Mouse (Mus musculus) liver, embryonic 18 days (tissue): ENCODE results near the gene Fam240b. TPM values are rescaled to one million over a fixed set of nuclear protein-coding genes. Genes with fewer than 3 reads are reported as not detected.

Experiments used
- polyA plus RNA-seq: library from polyadenylated mRNA; depleted of rRNA; stranded (reverse); fragments of >200 nt; gene quantifications from 2 replicates; pipeline ENCODE4 v1.2.3, GENCODE M21; 2012; rRNA removed

Fam240b gene
- not detected in 2 replicates for polyA plus RNA-seq

GRCm38 (mm10) chr13:64497692-64498091 is at the start of gene Fam240b:
Gene Fam240b (minus strand): TSS chr13:64497792.

DNA sequence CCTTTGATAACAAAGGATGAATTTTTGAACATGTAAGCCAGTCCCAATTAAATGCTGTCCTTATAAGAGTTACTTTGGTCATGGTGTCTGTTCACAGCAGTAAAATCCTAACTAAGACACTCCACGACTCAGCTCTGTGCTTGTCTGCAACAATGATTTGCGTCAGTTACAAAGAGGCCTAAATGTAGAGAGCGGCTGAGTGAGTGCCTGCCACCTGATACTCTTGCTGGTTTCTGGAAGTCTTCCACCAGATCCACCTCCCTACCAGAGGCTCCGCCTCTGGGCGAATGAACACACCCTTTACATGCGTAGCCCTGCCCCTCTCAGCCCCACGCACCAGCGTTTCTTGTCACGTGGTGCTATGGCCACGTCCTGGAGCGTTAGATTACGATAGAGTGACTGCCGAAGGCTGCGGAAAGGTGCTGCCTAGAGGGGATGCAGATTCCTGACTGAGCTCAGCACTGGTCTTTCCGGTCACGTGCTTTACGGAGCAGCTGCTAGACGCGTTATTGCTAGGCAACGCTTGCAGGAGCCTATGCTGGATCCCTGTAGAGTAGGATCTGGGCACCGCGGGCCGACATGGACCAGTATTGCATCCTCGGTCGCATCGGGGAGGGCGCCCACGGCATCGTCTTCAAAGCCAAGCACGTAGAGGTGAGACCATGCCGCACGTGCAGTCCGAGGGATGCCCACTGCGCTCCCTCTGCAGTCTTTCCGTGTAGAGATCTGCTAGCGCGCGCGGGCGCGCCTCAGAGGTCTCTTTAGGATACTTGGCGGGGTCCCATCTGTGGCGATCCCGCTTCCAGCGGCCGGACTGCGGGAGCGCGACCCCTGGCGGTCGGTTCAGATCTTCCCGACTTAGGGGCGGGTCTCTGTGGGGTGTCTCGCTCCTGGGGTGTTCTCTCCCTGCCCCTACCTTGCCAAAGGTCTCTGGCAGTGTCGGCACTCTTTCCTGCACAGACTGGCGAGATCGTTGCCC is 65.3 kb downstream of the Fam240b start, which contains the start of gene Cdk20:
Cdk20 (plus strand) TSS at position 298 of the 979 bp plus-strand sequence.

Other genes starting within 250 kb of the Fam240b start
- 5.6 TPM in 2 replicates for gene Cdc14b, start 222.5 kb downstream of the Fam240b start, polyA plus RNA-seq
- gene Aaed1, start 185.1 kb downstream of the Fam240b start, polyA plus RNA-seq, result 14.7 and 15.6 TPM in 2 replicates
- 301 and 402 TPM in 2 replicates for gene Ctsl, start 126.9 kb downstream of the Fam240b start, polyA plus RNA-seq
- 3.7 and 4.3 TPM in 2 replicates for gene Cdk20, start 65.5 kb downstream of the Fam240b start, polyA plus RNA-seq